Mouse (Mus musculus) brown adipose tissue, adult 24 weeks (tissue): ENCODE data around the gene Nags. TPM values are rescaled to one million over a fixed set of nuclear protein-coding genes. Genes with fewer than 3 reads are reported as not detected.
A peak's percentile ranks its signal among the peaks of the same experiment; 100 is the strongest.
"Not testable (repeated sequence)": the region's sequence is repeated elsewhere in the genome, so short reads cannot be mapped to it uniquely, and the experiment has no call there.

ENCODE experiments used
- H3K27ac ChIP-seq: fragments of 200-500 bp; replicated peaks from 2 replicates; pipeline ENCODE4 v1.5.1; 2012; ENCODE audit warnings: low read depth, mild to moderate bottlenecking, low read length
- H3K4me1 ChIP-seq: fragments of 200-500 bp; 2 replicates; pipeline ENCODE4 v1.6.1; 2012; ENCODE audit warnings: low read length, mixed read lengths; ENCODE audit not compliant: control insufficient read depth, insufficient read depth, insufficient read length
- H3K4me3 ChIP-seq: fragments of 200-500 bp; 2 replicates; pipeline ENCODE4 v1.5.1; 2012; ENCODE audit warnings: low read depth, mild to moderate bottlenecking, low read length, moderate library complexity; ENCODE audit not compliant: insufficient read depth
- polyA plus RNA-seq: library from polyadenylated mRNA; stranded (reverse); fragments of >200 nt; gene quantifications from 2 replicates; pipeline ENCODE4 v1.2.4, GENCODE M21; 2012; ENCODE audit not compliant: missing spikeins, insufficient read depth, insufficient read length

The Nags gene
- polyA plus RNA-seq, 1 experiment: not detected

DNA sequence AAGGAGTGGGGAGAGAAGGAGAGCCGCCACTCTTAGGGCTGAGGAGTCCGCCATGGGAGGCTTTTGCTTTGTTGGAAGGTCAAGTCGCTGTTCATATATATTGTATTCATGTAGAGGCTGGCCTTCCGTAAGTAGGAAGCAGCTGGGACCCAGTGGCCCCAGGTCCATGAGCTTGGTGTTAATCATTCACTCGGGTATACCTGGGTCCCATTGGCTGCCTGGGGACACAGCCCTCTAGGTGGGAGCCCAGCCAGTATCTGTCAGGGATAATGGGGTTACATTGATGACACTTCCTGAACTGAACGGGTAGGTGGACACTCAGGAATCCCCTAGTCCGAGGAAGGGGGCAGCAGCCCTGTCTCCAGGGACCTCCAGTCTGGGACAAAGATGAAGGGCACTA is 3.0 kb upstream of the Nags start:
- no peak overlapping the region for H3K27ac ChIP-seq
- H3K4me3 ChIP-seq: no peak overlapping the region
- H3K4me1 ChIP-seq: no peaks in the 10 kb centered on the region; the same call in 1 of the 2 replicates

DNA sequence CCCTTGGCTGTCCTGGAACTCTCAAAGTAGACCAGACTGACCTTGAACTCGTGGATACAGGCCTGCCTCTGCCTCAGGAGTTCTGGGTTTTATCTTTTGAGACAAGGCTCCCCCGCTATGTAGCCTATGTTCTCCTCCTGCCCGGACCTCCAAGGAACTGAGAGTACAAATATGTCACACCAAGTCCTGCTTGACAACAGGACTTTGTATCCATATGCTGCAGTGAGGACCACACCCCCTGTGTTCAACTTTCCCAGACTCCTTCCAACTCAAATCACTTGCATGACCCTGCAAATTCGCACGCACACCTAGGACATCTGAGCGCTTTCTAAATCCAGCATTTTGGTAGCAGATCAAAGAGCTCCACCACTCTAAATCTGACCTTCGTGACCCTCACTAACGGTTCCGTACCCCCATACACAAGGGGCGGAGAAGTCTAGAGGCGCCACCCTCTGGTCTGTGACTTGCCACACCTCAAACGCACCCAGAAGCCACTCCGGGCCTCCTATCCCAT is 299 bp upstream of the Nags start:
- H3K27ac ChIP-seq: no peak overlapping the region
- no peaks in the 10 kb centered on the region; the same call in 1 of the 2 replicates for H3K4me1 ChIP-seq
- H3K4me3 ChIP-seq: no peak overlapping the region

GRCm38 (mm10) chr11:102146005-102146404 is 692 bp downstream of the Nags start:
- Histone ChIP-seq H3K4me1 (no peaks in the 10 kb centered on the region; the same call in 1 of the 2 replicates), H3K4me3 (peak overlapping the region; percentile 19; the same call in 1 of the 2 replicates), H3K27ac (no peak overlapping the region)

GRCm38 (mm10) chr11:102146531-102146930 is 1.2 kb downstream of the Nags start:
- Histone ChIP-seq H3K4me1 (no peaks in the 10 kb centered on the region; the same call in 1 of the 2 replicates), H3K27ac (no peak overlapping the region), H3K4me3 (no peak overlapping the region)

DNA sequence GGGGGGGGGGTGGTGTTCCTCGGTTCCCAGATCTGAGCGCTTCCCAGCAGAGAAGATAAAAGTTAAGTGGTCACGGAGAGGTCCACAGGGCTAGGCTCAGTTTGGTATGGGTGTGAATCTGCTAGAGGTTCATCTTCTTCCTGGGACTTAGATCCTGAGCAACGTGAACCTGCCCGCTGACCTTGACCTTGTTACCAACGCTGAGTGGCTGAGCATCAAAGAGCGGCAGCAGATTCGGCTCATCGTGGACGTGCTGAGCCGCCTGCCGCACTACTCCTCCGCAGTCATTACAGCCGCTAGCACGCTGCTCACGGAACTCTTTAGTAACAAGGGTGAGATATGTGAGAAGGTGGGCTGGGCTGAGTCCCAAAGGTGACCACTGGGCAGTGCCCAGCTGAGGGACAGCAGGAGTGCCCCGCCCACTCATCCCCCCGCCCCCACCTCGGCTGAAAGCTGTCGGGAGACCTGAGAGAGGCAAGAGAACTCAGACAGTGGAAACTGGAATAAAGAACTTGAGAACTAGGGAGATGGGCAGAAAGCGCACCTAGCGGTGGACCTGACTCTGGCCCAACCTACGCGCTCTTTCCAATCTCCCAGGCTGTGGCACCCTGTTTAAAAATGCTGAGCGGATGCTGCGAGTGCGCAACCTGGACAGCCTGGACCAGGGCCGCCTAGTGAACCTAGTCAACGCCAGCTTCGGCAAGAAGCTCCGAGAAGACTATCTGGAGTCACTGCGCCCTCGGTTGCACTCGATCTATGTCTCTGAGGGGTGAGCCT is 2.1 kb downstream of the Nags start:
- H3K4me3 ChIP-seq: no peak overlapping the region
- H3K27ac ChIP-seq: no peak overlapping the region
- H3K4me1 ChIP-seq: no peaks in the 10 kb centered on the region; the same call in 1 of the 2 replicates

- H3K27ac ChIP-seq: no peak within 1 kb of the TSS
- H3K4me3 ChIP-seq: peak within 1 kb of the TSS; percentile 85
- no peaks in the 10 kb centered on the region; the same call in 1 of the 2 replicates for H3K4me1 ChIP-seq
These were observed 10.9 kb downstream of the Nags start, which contains the start of gene Tmem101 for GRCm38 (mm10) chr11:102156039-102156785. Gene Tmem101, minus strand, starts transcription at chr11:102156404.

DNA sequence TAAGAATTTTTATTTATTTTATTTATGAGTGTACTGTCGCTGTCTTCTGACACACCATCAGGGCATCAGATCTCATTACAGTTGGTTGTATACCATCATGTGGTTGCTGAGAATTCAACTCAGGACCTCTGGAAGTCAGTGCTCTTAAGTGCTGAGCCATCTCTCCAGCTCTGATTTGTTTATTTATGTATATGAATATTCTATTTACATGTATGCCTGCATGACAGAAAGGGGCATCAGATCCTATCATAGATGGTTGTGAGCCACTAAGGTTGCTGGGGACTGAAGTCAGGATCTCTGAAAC is 11.4 kb downstream of the Nags start:
- no peak overlapping the region for H3K4me3 ChIP-seq
- no peaks in the 10 kb centered on the region; the same call in 1 of the 2 replicates for H3K4me1 ChIP-seq
- H3K27ac ChIP-seq: no peak overlapping the region

DNA sequence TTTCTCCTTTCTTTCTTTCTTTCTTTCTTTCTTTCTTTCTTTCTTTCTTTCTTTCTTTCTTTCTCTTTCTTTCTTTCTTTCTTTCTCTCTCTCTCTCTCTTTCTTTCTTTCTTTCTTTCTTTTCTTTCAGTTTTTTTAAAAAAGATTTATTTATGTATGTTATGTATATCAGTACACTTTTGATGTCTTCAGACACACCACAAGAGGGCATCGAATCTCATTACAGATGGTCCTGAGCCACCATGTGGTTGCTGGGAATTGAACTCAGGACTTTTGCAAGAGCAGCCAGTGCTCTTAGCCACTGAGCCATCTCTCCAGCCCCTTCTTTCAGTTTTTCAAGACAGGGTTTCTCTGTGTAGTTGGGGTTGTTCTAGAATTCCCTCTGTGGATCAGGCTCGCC is 12.7 kb downstream of the Nags start:
- not testable (repeated sequence) for H3K4me3 ChIP-seq, H3K4me1 ChIP-seq, H3K27ac ChIP-seq

DNA sequence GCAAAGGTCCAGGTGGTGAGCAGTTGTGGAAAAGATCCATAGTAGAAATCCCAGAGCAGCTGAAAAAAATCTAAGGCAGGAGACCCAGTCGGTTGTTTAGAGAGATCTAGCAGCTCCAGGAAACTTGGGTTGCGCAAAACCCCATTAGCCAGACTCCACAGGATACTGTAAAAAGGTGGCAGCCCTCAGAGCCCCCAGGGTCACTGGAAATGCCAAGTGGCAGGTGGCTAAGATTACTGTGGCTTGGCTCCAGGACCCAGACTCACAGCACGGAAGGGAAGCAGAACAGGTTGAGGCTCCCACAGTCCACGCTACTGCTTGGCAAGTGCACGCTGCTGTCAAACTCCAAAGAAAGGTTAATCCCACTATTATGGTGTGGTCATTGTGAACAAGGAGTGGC is 14.5 kb downstream of the Nags start:
- no peaks in the 10 kb centered on the region; the same call in 1 of the 2 replicates for H3K4me1 ChIP-seq
- no peak overlapping the region for H3K27ac ChIP-seq
- H3K4me3 ChIP-seq: no peak overlapping the region

- Histone ChIP-seq H3K4me1 (no peaks in the 10 kb centered on the region), H3K27ac (no peak overlapping the region), H3K4me3 (no peak overlapping the region)
These were observed 20.8 kb downstream of the Nags start for GRCm38 (mm10) chr11:102165971-102166722.

GRCm38 (mm10) chr11:102167539-102167938 is 22.2 kb downstream of the Nags start:
- Histone ChIP-seq H3K4me1 (no peaks in the 10 kb centered on the region), H3K27ac (no peak overlapping the region), H3K4me3 (no peak overlapping the region)

DNA sequence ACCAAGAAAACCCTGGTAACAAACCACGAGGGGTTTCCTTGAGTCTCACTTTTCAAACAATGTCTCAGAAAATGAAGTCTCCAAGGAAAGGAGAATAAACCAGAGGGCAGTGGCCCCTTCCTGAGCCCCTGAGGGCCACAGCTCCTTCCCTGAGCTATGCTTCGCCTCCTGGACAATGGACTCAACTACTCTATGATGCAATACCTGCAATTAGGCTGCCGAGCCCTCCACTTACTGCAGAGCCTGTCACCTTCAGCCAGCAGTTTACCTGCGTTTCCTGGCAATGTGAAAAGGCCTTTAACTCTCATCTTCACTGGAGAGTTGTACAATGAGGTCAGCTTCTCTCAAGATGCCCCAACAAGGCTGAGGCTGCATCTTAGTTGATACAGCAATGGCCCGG is 23.4 kb downstream of the Nags start:
- no peak overlapping the region for H3K4me3 ChIP-seq
- H3K4me1 ChIP-seq: no peaks in the 10 kb centered on the region

GRCm38 (mm10) chr11:102179836-102180235 is 34.5 kb downstream of the Nags start:
- H3K4me1 ChIP-seq: 0 out of 2 replicates have a peak, but pooled peaks cover 7% of the 10 kb centered on the region
- H3K27ac ChIP-seq: no peak overlapping the region
- H3K4me3 ChIP-seq: no peak overlapping the region

More for the DNA sequence above, 23.4 kb downstream of the Nags start:
- no peak overlapping the region for H3K27ac ChIP-seq

GRCm38 (mm10) chr11:102184253-102184645 is 38.9 kb downstream of the Nags start:
- peak overlapping the region; percentile 59 for H3K27ac ChIP-seq
- H3K4me1 ChIP-seq: 0 out of 2 replicates have a peak, but pooled peaks cover 7% of the 10 kb centered on the region
- peak overlapping the region; percentile 95 for H3K4me3 ChIP-seq
